Mouse (Mus musculus): Measurements from ENCODE around the gene Gpr85.

DNA sequence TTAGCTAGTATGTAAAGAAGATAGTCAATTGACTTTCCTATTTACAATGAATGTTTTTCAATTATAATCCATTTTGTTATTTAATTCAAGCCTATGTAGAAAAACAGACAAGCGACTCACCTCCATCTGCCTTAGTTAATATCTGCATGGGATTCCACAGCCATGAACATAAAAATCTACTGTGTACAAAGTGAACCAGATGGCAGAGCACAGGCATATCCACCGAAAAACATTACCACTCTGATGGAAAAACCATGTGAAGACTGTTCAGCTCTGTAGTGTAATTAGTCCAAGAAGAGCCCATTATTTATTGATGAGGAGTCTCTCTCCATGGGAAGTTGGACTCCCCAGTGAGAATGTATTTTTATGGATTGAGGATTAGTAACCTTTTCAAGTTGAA is 7.0 kb downstream of the Gpr85 start:
- no peak for TF ChIP-seq CTCF (IDR thresholded peaks at IDR 0.05; ENCODE audit: borderline replicate concordance, control insufficient read depth, extremely low read depth, insufficient read depth, low read length, poor library complexity)
- no peak for TF ChIP-seq POLR2A (IDR thresholded peaks at IDR 0.05; ENCODE audit: control insufficient read depth, extremely low read depth, insufficient read depth, low read length, poor library complexity)
